Mouse (Mus musculus) heart, embryonic 10.5 days (tissue): ENCODE results near the gene Plekha8. TPM values are rescaled to one million over a fixed set of nuclear protein-coding genes. Genes with fewer than 3 reads are reported as not detected.

Source experiments
- polyA plus RNA-seq: library from polyadenylated mRNA; unstranded; fragments of >200 nt; fragmentation: Nextera tagmentation; extraction: Ambion mirVana; gene quantifications from 2 replicates; pipeline ENCODE4 v1.2.1, GENCODE M21; 2016

Gene Plekha8
- polyA plus RNA-seq, 1 experiment from 2014 or later: 10.3 TPM

Other genes starting within 250 kb of the Plekha8 start
- 1.0 and 1.8 TPM in 2 replicates for gene Wipf3, start 165.5 kb upstream of the Plekha8 start, polyA plus RNA-seq
- gene Scrn1, start 28.6 kb upstream of the Plekha8 start, polyA plus RNA-seq: 10.5 and 12.1 TPM in 2 replicates
- 19.8 and 24.6 TPM in 2 replicates for gene Fkbp14, start 2.2 kb downstream of the Plekha8 start, polyA plus RNA-seq
- gene Mturn, start 86.5 kb downstream of the Plekha8 start, polyA plus RNA-seq: 3.4 and 3.9 TPM in 2 replicates
- 2.1 and 2.9 TPM in 2 replicates for gene Znrf2, start 221.8 kb downstream of the Plekha8 start, polyA plus RNA-seq